Mouse (Mus musculus) midbrain, embryonic 16.5 days (tissue): ENCODE measurements around the gene Ptprn2. TPM values are rescaled to one million over a fixed set of nuclear protein-coding genes. Genes with fewer than 3 reads are reported as not detected.

Source experiments
- ATAC-seq: fragments of 200-750 bp; cut with Nextera tagmentation; 2 replicates; pipeline ENCODE4 v1.8.0; 2017; ENCODE audit warnings: moderate TSS enrichment
- H3K27ac ChIP-seq: fragments of 300-500 bp; sonication (generic); 2 replicates; pipeline ENCODE4 v1.5.1; 2014; ENCODE audit warnings: mild to moderate bottlenecking, low read length, mixed read lengths
- H3K27me3 ChIP-seq: fragments of 300-500 bp; sonication (generic); 2 replicates; pipeline ENCODE4 v1.6.1; 2014; ENCODE audit warnings: low read depth, low read length, mixed read lengths; ENCODE audit not compliant: control insufficient read depth, insufficient read depth
- H3K36me3 ChIP-seq: fragments of 300-500 bp; sonication (generic); 2 replicates; pipeline ENCODE4 v1.6.1; 2014; ENCODE audit warnings: mild to moderate bottlenecking, low read length, moderate library complexity, mixed read lengths; ENCODE audit not compliant: control insufficient read depth, insufficient read depth
- H3K4me1 ChIP-seq: fragments of 300-500 bp; sonication (generic); 2 replicates; pipeline ENCODE4 v1.6.1; 2014; ENCODE audit warnings: mild to moderate bottlenecking, low read length, mixed read lengths; ENCODE audit not compliant: control insufficient read depth, insufficient read depth
- H3K4me2 ChIP-seq: fragments of 300-500 bp; sonication (generic); 2 replicates; pipeline ENCODE4 v1.6.1; 2014; ENCODE audit warnings: mild to moderate bottlenecking, low read length, mixed read lengths
- H3K4me3 ChIP-seq: fragments of 300-500 bp; sonication (generic); 2 replicates; pipeline ENCODE4 v1.5.1; 2014; ENCODE audit warnings: low read depth, mild to moderate bottlenecking, low read length, moderate library complexity, mixed read lengths
- H3K9ac ChIP-seq: fragments of 300-500 bp; sonication (generic); 2 replicates; pipeline ENCODE4 v1.6.1; 2014; ENCODE audit warnings: low read depth, low read length, mixed read lengths
- H3K9me3 ChIP-seq: fragments of 300-500 bp; sonication (generic); replicated peaks from 2 replicates; pipeline ENCODE4 v1.6.1; 2014; ENCODE audit warnings: mild to moderate bottlenecking, low read length, mixed read lengths; ENCODE audit not compliant: control insufficient read depth, poor library complexity, severe bottlenecking
- WGBS: fragments of 180-500 bp; shearing (Covaris S2); extraction: QIAGEN DNeasy Blood & Tissue Kit; methylation state at CpG from one replicate; pipeline ENCODE4 v1.1.7; 2014; 5-methylcytosine and 5-hydroxymethylcytosine counted together
- polyA plus RNA-seq: library from polyadenylated mRNA; unstranded; fragments of >200 nt; fragmentation: Nextera tagmentation; extraction: Ambion mirVana; gene quantifications from 2 replicates; pipeline ENCODE4 v1.2.1, GENCODE M21; 2015

Ptprn2 gene
- polyA plus RNA-seq, 1 experiment from 2014 or later: 15.6 TPM

- peaks cover 2% of the 10 kb centered on the region; the same call in 1 of the 2 replicates for H3K4me1 ChIP-seq
- no peaks in the 10 kb centered on the region for H3K9me3 ChIP-seq
- no peak overlapping the region for H3K4me2 ChIP-seq
- no peak overlapping the region for H3K4me3 ChIP-seq
- H3K27me3 ChIP-seq: no peaks in the 10 kb centered on the region
- no peak for ATAC-seq
- no peaks in the 10 kb centered on the region for H3K36me3 ChIP-seq
- 98% methylated on average over 6 of the region's 6 CpGs for WGBS
- no peak overlapping the region for H3K27ac ChIP-seq
- no peak overlapping the region for H3K9ac ChIP-seq
These were observed 492.7 kb downstream of the Ptprn2 start for GRCm38 (mm10) chr12:116978201-116978600.

GRCm38 (mm10) chr12:116981315-116981714, 495.8 kb downstream of the Ptprn2 start:
- peaks cover 2% of the 10 kb centered on the region; the same call in 1 of the 2 replicates for H3K4me1 ChIP-seq
- H3K27me3 ChIP-seq: no peaks in the 10 kb centered on the region
- no peaks in the 10 kb centered on the region for H3K36me3 ChIP-seq
- no peak for ATAC-seq
- no peak overlapping the region for H3K9ac ChIP-seq
- H3K4me2 ChIP-seq: no peak overlapping the region
- H3K4me3 ChIP-seq: no peak overlapping the region
- H3K27ac ChIP-seq: no peak overlapping the region
- 94% methylated on average over 1 of the region's 1 CpGs for WGBS
- no peaks in the 10 kb centered on the region for H3K9me3 ChIP-seq

GRCm38 (mm10) chr12:116989144-116989543, 503.6 kb downstream of the Ptprn2 start:
- H3K27me3 ChIP-seq: no peaks in the 10 kb centered on the region
- H3K9me3 ChIP-seq: no peaks in the 10 kb centered on the region; the same call in 1 of the 2 replicates
- peak; percentile 78 for ATAC-seq
- no peak overlapping the region for H3K4me3 ChIP-seq
- H3K36me3 ChIP-seq: no peaks in the 10 kb centered on the region
- H3K4me2 ChIP-seq: no peak overlapping the region
- H3K9ac ChIP-seq: no peak overlapping the region
- peak overlapping the region; percentile 13; the same call in 1 of the 2 replicates for H3K27ac ChIP-seq
- 24% methylated on average over 10 of the region's 10 CpGs for WGBS
- H3K4me1 ChIP-seq: peaks cover 10% of the 10 kb centered on the region; the same call in 1 of the 2 replicates

- 93% methylated on average over 2 of the region's 2 CpGs for WGBS
- Histone ChIP-seq H3K4me2 (no peak overlapping the region), H3K27me3 (no peaks in the 10 kb centered on the region), H3K9me3 (no peaks in the 10 kb centered on the region), H3K4me3 (no peak overlapping the region), H3K36me3 (no peaks in the 10 kb centered on the region), H3K9ac (no peak overlapping the region), H3K27ac (no peak overlapping the region), H3K4me1 (peaks cover 6% of the 10 kb centered on the region)
- no peak for ATAC-seq
These were observed 516.1 kb downstream of the Ptprn2 start for GRCm38 (mm10) chr12:117001546-117002148.

GRCm38 (mm10) chr12:117016753-117017595, 531.5 kb downstream of the Ptprn2 start:
- ATAC-seq: peak; percentile 49; the same call in 1 of the 2 replicates
- H3K4me1 ChIP-seq: peaks cover 12% of the 10 kb centered on the region
- 31% methylated on average over 15 of the region's 15 CpGs for WGBS

GRCm38 (mm10) chr12:117017912-117018311, 532.4 kb downstream of the Ptprn2 start:
- 25% methylated on average over 2 of the region's 2 CpGs for WGBS
- Histone ChIP-seq H3K4me2 (no peak overlapping the region), H3K27ac (peak overlapping the region; percentile 69; the same call in 1 of the 2 replicates), H3K27me3 (no peaks in the 10 kb centered on the region), H3K36me3 (no peaks in the 10 kb centered on the region), H3K4me1 (peaks cover 14% of the 10 kb centered on the region), H3K4me3 (no peak overlapping the region), H3K9ac (no peak overlapping the region), H3K9me3 (no peaks in the 10 kb centered on the region)
- ATAC-seq: no peak

More at GRCm38 (mm10) chr12:117016753-117017595, 531.5 kb downstream of the Ptprn2 start:
- Histone ChIP-seq H3K9me3 (no peaks in the 10 kb centered on the region), H3K36me3 (no peaks in the 10 kb centered on the region), H3K4me2 (no peak overlapping the region), H3K9ac (no peak overlapping the region), H3K27me3 (no peaks in the 10 kb centered on the region), H3K4me3 (no peak overlapping the region), H3K27ac (peak overlapping the region; percentile 69)

- 76% methylated on average over 4 of the region's 4 CpGs for WGBS
- Histone ChIP-seq H3K4me3 (no peak overlapping the region), H3K4me2 (no peak overlapping the region), H3K36me3 (no peaks in the 10 kb centered on the region), H3K27me3 (no peaks in the 10 kb centered on the region), H3K9ac (no peak overlapping the region), H3K27ac (no peak overlapping the region), H3K9me3 (no peaks in the 10 kb centered on the region), H3K4me1 (peaks cover 17% of the 10 kb centered on the region)
- no peak for ATAC-seq
These were observed 537.7 kb downstream of the Ptprn2 start for GRCm38 (mm10) chr12:117023235-117023634.

GRCm38 (mm10) chr12:117024916-117025315, 539.4 kb downstream of the Ptprn2 start:
- no peak overlapping the region for H3K4me3 ChIP-seq
- H3K36me3 ChIP-seq: no peaks in the 10 kb centered on the region
- no peak overlapping the region for H3K4me2 ChIP-seq
- H3K9me3 ChIP-seq: no peaks in the 10 kb centered on the region
- peak overlapping the region; percentile 34; the same call in 1 of the 2 replicates for H3K27ac ChIP-seq
- H3K4me1 ChIP-seq: peaks cover 30% of the 10 kb centered on the region
- H3K9ac ChIP-seq: no peak overlapping the region
- 65% methylated on average over 4 of the region's 4 CpGs for WGBS
- H3K27me3 ChIP-seq: no peaks in the 10 kb centered on the region
- no peak for ATAC-seq

GRCm38 (mm10) chr12:117025676-117026075, 540.2 kb downstream of the Ptprn2 start:
- Histone ChIP-seq H3K4me2 (no peak overlapping the region), H3K4me1 (peaks cover 30% of the 10 kb centered on the region), H3K27ac (no peak overlapping the region), H3K36me3 (no peaks in the 10 kb centered on the region), H3K4me3 (no peak overlapping the region), H3K27me3 (no peaks in the 10 kb centered on the region), H3K9me3 (no peaks in the 10 kb centered on the region), H3K9ac (no peak overlapping the region)
- no peak for ATAC-seq
